Mouse (Mus musculus): Measurements from ENCODE around the gene Vapa.

Vapa gene

DNA sequence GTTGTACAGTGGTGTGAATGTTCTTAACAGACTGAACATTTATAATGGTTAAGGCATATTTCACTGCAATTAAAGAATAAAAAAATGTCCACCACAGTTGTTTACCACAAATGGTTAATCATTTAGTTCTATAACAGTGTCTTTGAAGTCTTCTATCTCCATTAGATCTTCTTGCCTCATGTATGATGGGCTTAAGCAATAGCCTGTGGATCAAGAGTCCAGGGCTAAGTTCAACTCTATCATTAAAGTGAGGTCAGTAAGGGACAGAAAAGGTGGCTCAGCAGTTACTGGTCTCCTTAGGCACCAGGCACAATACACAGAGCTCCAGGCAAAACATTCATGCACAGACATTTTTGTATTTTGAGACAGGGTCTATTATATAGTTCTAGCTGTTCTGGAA is 9.8 kb upstream of the Vapa start:
- no peak for DNase-seq (ENCODE audit: low read depth)

DNA sequence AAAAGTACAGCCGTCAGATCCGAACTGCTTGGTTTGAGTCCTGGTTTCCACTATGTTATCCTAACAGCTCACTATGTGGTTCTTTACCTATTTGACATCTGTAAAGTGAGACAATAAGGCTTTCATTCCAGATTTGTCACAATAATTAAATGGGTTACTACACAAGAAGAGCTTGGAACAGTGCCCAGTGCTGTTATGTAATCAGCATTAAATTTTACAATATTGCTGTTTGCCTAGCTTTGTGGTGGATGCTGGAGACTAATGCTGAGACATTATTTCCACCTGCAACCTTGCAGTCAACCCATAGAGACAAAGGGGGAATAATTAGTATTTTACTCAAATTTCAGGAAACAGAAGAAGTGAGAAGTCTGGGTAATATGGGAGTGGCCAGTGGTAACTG is 5.1 kb upstream of the Vapa start:
- DNase-seq (ENCODE audit: low read depth), result no peak

DNA sequence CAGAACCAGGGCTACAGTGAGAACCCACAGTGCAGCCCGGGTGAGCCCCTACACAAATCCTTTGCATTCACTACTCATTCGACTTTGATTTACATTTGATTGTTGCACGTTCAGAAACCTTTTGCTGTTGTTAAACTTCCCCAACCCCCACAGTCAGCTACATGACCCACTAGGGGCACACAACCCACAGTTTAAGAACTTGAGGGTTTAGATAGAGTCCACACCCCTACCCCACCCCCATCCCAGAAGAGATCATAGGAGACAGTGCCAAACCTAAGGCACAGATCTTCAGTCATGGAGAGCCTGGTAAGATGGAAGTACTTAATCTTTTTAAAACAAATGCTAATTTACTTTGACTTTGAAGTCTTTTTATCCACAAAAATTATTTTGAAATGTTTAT is 2.3 kb upstream of the Vapa start:
- no peak for DNase-seq (ENCODE audit: low read depth)

DNA sequence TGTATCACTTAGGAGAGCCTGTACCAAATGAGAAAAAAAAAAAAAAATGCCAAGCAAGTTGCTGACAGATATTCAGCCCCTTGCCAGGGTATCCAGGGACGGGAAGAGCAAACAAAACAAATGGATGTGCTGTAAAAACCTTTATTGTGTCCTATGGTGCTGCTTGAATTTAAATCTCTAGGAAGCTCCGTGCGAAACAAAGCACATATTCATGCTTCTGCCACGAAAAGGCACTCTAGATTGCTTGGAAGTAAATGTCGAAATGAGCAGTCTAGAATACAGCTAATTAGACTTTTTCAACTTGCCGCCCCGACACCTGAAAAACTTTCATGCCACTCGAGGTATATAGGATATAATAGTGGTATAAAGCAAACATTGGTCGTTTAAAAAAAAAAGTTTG is 1.1 kb upstream of the Vapa start:
- no peak for DNase-seq (ENCODE audit: low read depth)

DNA sequence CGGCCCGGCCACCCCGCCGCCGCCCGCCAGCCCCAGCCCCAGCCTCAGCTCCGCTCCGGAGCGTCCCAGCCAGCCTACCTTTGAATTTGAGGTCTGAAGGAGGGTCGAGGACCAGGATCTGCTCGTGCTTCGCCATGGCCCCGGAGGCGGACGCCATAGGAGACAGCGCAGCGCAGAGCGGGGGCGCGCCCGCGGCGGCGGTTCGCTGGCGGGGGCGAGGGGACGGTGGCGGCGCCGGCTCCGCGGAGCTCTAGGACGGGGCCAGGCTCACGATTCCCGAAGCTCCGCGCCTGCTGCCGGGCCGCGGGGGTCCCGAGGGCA is 253 bp downstream of the Vapa start:
- DNase-seq (ENCODE audit: low read depth), result no peak

DNA sequence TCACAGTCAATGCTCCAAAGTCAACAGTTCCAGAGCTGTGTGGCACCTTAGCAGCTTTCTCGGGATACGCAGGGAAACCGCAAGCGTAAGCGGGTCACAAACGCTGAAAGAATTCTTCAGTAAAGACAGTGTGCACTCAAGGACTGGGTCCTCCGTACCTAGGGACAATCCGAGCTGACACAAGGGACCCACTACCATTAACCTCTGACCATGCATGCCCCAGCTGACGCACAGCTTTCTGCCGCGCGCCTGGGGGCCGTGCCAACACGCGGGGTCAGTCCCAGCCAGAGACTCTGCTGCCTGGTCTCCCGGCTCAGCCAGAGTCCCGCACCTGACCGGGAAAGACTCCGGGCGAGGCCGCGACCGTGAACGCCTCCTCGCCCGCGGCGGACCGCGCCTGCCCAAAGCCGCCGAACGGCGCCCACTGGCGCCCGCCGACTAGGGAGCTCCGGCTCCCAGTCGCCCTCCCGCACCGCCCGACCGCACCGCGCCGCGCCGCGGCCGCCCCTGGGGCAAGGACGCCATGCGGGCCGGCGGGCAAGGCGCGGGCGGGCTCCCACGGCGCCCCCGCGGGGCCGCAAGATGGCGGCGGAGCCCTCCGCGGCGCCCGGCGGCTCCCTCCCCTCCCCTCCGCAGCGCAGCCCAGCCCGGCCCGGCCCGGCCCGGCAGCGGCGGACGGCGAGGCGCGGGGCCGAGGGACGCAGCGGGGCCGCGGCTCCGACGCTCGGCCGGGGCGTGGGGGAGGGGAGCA is 789 bp downstream of the Vapa start:
- DNase-seq (ENCODE audit: low read depth), result no peak

DNA sequence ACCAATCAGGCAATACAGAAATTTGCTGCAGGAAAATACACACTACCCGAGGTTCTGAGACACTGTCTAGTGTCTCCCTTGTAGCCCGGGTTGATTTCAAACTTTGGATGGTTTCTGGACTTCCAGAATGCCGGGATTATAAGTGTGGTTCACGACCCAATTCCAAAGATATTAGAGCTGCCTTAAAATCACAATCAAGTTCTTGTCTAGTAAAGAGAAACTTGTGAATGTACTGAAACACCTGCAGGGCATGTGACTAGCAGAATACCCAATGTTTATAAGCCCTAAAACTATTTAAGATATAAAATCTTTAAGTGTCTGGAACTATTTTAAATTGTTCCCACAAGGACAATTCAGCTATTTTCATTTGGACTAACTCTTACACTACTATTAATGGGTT is 1.6 kb downstream of the Vapa start:
- DNase-seq (ENCODE audit: low read depth), result no peak

DNA sequence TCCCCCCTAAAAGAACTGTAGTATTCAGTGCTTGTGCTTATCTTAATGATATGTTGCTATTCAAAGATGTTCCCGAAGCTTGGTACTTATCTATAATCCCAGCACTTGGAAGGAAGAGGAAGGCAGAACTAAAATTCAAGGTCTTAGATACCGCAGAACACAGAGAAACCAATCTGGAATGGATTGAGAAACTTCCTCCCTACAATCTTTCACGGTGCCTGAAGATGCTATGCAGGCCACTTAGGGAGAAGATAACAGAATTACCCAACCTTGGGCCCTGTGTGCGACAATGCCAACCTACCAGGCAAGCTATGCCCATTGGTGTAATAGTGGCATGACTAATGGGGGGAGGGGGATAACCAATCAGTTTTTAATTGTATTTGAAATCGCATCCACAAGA is 4.6 kb downstream of the Vapa start:
- no peak for DNase-seq (ENCODE audit: low read depth)

DNA sequence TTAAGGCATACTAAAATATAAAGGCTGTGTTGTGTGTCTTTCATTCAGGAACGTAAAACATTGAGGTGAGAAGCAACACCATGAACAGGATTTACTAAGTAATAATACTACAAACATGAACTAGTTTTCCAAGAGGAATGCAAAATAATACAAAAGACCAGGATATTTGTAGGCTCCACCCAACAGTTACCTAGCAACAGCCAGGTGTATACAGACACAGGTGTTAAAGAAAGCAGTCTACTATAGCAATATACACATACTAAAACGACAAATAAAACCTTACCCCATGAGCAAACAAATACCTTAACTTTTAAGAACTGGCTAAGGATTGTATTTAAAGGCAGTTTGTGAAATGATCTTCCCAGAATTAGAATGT is 5.1 kb downstream of the Vapa start:
- DNase-seq (ENCODE audit: low read depth), result no peak

DNA sequence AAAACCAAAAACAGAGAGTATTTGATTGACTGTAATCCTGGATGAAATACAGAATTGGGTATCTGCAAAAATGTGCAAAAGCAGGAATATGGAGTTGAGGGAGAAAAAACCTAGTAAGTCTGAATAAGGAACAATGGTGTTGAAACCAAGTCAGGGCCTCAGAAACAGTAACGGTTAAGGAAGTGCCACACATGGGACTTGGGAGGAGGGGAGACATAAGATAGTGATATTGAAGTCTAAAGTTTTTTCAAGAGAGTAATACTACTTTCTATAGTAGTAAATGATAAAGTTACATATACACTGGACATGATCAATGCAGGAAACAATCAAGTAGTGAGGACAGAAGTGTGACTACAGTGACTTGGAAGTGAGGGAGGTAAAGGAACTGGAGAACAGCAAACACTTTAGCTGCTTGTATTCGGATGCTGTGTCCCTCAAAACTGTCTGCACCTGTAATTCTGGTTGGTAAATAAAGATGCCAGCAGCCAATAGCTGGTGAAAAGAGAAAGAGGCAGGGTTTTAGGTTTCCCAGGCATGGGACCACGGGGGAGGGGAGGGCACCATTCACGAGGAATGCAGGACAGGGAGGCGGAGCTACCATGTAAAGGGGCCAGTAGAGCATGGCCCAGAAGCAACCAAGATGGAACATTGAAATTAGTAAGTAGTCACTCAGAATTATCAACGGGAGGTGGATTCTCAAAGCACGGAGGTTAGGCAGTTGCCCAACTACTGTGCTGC is 5.6 kb downstream of the Vapa start:
- no peak for DNase-seq (ENCODE audit: low read depth)

DNA sequence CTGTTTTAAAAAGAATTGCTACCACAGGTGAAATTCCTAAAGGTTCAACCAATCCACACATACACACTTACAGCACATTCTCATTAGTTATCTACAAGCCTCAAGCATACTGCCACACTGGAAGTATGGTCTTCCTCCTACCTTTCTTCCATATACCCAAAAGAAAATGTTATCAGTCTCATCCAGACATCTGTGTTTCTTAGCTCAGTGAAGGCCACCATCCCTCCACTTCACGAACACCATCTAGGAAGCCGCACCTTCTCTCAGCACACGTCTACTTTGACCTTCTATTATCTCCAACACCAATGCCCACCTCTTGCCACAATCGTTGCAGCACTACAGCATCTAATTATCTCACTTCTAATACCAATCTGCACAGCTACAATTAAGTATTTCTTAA is 7.3 kb downstream of the Vapa start:
- peak; percentile 63 for DNase-seq (ENCODE audit: low read depth)

DNA sequence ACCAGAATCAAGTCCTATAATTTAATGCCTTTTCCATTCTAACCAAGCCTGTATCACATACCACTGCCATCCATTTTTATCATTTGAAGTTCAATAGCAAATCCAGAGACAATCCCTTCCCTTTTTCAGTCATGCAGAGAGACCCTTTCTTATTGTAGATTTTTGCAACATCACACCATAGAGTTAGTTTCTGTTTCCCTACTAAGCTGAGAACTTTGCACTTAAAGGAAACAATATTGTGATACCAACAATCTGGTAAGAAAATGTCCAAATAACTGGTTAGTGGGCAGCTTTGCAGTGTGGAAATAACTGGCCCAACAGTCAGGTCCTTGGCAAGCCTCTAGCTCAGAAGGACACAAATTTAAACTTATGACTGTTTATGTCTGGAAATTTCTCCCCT is 8.5 kb downstream of the Vapa start:
- DNase-seq (ENCODE audit: low read depth), result no peak

DNA sequence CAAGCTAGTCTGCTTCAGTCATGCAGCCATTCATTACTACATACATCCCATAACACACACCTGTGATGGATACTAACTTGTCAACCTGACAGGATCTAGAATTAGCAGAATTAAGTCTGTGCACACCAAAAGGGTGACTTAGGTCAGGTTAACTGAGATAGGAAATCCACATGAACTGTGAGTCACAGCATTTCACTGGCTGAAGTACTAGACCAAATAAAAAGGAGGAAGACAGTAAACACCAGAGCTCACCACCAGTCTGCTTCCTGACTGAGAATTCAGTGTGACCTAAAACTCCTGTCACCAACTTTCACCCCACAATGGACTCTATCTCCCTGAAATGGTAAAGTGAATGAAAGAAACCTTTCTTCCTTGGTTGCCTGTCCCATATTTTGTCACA is 9.0 kb downstream of the Vapa start:
- no peak for DNase-seq (ENCODE audit: low read depth)

DNA sequence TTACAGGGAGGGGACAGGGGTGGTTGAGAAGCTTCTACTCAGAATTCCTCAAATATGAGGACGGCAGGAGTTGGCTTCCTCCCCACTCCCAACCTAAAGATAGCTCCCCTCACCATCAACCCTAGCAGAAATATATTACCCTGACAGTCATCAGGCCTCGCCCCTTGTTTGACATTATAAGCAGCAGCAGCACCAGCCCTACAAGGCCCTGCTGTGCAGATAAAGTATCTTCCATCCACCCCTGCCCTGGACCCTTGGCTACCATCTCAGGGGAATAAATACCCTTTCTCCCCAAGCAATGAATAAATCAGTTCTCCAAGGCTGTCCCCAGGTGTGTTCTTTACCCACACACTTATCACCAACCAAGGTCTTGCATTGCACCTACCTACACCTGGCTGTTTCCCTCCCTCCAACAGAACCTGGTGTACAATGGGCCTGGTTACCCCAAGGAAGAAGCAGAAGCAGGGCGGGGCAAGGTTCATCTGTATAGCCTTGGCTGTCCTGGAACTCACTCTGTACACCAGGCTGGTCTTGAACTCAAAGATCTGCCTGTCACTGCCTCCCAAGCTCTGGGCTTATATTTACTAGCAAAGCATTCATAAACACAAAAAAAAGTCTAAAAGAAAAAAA is 15.4 kb downstream of the Vapa start:
- no peak for DNase-seq (ENCODE audit: low read depth)

DNA sequence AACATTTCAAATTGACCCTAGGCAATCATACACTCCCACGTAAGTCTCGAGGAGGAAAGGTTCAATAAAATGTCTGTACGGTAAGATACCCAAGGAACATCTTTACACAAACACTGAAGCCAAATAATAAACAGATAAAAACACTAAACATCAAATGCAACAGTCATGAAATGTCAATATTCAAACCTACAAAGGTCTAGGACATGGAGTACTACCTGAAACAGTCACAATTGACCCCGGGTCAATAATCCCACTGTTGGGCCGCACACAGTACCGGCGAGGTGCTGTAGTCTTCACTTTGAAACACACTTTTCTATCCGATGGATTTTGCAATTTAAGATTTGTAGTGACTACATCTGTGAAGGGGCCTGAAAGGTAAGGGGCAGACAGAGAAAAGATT is 18.7 kb downstream of the Vapa start:
- no peak for DNase-seq (ENCODE audit: low read depth)

DNA sequence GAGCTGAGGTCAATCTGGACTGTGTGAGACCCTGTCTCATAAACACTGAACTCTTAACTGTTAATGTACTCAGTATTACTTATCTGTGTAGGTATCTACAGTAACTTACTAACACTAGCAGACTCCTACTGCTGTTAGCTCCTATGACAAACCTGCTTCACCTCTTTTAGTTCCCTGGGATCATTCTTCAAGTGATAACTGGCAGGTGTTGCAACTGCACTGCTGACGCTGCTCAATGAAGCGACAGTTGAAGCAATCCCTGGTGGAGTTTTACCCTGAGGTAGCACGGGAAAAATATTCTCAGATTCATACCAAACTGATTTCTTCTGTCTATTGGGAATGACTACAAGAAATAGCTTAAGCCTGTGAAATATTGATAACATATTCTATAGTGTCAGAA is 26.5 kb downstream of the Vapa start:
- DNase-seq (ENCODE audit: low read depth), result no peak

DNA sequence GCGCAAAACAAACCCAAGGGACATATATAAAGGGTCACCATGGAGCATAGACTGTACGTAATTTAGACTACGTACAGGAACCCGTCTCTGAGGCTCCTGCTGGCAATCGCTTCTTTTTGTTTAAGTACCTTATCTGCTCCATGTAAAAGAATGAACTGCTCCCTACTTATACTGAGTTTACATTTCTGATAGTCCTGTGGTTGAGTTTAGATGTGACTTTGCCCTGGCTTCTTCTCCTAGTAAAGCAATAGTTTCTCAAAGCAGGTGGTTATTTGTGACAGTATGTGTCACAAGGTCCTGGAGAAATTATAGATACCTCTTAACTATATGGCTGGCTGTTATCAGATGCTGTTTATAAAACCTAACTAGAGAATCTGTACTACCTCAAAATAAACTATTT is 31.9 kb downstream of the Vapa start:
- no peak for DNase-seq (ENCODE audit: low read depth)

DNA sequence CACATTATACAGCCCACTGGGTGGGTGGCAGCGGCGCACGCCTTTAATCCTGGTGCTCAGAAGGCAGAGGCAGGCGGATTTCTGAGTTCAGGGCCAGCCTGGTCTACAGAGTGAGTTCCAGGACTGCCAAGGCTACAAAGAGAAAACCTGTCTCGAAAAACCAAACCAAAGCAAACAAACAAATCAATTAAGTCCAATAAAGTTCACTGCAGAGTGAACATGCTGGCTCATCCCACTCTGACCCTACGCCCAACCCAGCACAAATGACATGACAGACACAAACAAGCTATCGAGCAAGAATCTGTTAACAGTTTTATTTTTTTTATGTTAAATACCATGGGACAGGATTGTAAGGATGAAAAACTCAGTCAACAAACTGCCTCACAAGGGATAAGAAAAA is 33.6 kb downstream of the Vapa start:
- no peak for DNase-seq (ENCODE audit: low read depth)

DNA sequence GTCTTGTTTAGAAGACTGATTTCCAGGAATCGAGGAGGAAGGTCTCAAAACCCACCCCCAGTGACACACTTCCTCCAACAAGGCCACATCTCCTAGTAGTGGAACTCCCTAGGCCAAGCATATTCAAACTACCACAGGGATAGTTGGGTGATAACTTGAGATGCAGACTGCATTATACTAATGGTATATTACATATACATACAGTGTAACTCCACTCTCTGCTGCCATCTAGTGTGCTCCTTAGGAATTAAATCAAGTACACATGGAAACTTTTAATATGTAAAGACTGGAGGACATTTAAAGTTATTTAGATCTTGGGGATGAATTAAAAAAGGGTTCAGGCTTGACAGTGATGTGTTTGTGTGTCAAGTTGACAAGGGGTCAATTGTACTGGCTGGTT is 38.0 kb downstream of the Vapa start:
- peak; percentile 59 for DNase-seq (ENCODE audit: low read depth)

DNA sequence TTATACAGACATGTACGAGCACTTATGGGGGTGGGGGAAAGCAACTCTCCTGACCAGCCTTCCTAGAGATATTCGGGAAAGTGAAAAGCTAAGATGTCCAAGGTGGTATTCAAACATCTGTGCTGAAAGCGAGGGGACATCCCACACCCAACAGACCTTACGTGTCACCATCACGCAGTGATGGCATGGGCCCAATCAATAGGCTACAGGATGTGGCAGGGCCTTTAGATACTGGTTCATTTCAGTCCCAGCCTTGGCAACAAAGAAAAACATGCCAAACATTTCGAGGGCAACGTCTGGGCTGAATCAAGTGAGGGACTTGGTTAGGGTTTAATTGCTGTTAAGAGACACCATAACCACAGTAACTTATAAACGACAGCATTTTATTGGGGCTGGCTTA is 38.5 kb downstream of the Vapa start:
- DNase-seq (ENCODE audit: low read depth), result no peak

DNA sequence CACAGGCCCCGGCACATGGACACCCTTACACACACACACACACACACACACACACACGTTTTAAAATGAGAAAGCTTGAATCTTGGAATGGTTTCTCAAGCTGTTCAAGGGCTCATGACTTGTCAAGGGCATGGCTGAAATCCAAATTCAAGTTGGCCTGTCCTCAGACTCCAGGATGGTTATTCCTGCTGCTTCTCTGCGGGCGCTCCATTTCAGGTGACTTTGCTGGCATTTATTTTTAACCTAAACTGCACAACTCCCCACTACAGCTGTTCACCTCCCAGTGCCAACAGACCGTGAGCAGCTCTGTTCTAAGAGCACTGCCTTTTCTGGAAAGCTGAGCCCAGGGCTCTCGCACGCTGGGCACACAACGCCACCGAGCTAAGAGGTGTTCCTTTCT is 41.5 kb downstream of the Vapa start:
- DNase-seq (ENCODE audit: low read depth), result no peak

DNA sequence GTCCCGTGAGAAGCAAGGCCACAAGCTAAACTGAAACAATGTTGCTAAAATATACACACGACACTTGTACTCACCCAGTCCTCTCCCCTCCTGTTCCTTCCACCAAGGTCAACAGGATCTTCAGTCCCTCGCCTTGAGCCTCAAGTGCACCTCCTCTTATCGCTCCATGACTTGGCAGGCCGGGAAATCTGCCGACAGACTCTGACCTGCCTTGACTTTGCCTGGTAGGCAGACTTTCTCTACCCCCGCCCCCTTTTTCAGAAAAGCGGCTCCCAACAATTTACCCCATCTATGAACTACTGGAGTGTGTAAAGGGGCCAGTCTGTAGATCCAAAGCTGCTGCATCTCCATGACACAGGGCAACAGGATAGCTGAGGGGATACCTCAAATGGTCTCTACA is 41.9 kb downstream of the Vapa start:
- DNase-seq (ENCODE audit: low read depth), result no peak

DNA sequence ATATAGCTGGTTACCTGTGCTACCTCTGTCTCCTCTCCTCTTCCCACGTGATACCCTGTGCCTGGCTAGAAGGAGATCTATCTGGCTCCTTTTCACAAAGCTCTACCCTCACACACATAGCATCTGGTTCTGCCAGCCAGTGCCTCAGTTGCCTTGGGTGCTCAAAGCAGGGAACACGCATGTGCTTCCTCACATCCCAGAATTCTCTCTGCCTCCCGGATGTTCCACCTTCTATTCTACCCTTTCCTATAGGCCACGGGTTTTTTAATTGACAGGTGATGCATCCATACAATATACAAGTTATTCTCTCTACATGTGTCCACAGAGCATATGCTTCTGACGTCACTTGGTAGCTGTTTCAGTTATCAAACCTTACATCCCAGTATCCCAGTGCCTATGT is 49.2 kb downstream of the Vapa start:
- DNase-seq (ENCODE audit: low read depth), result no peak

DNA sequence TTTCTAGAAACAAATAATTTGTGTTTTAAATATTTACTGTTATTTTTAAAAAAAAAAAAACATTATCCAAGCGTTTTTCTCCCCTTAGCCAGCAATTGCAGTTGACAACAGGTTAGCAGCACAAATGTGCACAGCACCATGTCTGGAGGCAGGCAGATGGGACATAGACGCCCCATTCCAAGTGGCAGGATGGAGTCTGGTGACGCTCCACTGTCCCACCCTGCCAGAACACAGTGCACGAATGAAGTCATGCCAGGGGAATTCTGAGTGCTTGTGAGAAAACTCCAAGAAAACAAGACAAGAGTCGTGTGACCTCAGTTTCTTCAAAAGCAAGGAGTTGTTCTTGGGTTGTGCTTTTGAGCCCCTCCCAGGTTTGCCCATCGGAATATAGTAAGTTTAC is 50.0 kb downstream of the Vapa start:
- no peak for DNase-seq (ENCODE audit: low read depth)
